Mouse (Mus musculus): Measurements from ENCODE around the gene Psmd3. TPM values are rescaled to one million over a fixed set of nuclear protein-coding genes. Genes with fewer than 3 reads are reported as not detected.
"Not testable (repeated sequence)": the region's sequence is repeated elsewhere in the genome, so short reads cannot be mapped to it uniquely, and the experiment has no call there.

The Psmd3 gene
- total RNA-seq, 2 experiments from 2014 or later = 131 to 145 TPM

GRCm38 (mm10) chr11:98686976-98687375 is 4.6 kb downstream of the Psmd3 start:
- DNase-seq = no peak
- intact Hi-C loops (cut with DNase I) = no loop called here

- DNase-seq = no peak
- intact Hi-C loops (cut with DNase I) = no loop called here
These were observed 5.7 kb downstream of the Psmd3 start for GRCm38 (mm10) chr11:98688009-98688408.

GRCm38 (mm10) chr11:98693201-98693600 is 10.8 kb downstream of the Psmd3 start:
- intact Hi-C loops (cut with DNase I) = no loop called here
- DNase-seq = no peak

GRCm38 (mm10) chr11:98693746-98694145 is 11.4 kb downstream of the Psmd3 start:
- intact Hi-C loops (cut with DNase I) = no loop called here
- no peak for DNase-seq

- no peak for DNase-seq
- intact Hi-C loops (cut with DNase I) = no loop called here
These were observed 11.9 kb downstream of the Psmd3 start for GRCm38 (mm10) chr11:98694301-98694700.

GRCm38 (mm10) chr11:98695408-98695807 is 13.1 kb downstream of the Psmd3 start:
- no peak for DNase-seq
- intact Hi-C loops (cut with DNase I) = no loop called here

- intact Hi-C loops (cut with DNase I) = no loop called here
- no peak for DNase-seq
These were observed 14.3 kb downstream of the Psmd3 start for GRCm38 (mm10) chr11:98696454-98697216.

- intact Hi-C loops (cut with DNase I) = no loop called here
- DNase-seq = no peak
These were observed 14.9 kb downstream of the Psmd3 start for GRCm38 (mm10) chr11:98697225-98697624.

GRCm38 (mm10) chr11:98698849-98699640 is 16.7 kb downstream of the Psmd3 start:
- intact Hi-C loops (cut with DNase I) = no loop called here
- DNase-seq = no peak

GRCm38 (mm10) chr11:98699911-98700310 is 17.6 kb downstream of the Psmd3 start:
- DNase-seq = peak; percentile 81
- intact Hi-C loops (cut with DNase I) = loop anchor here (5.0 kb wide), 1 partner anchor 87 kb away; no protein-coding TSS in a partner anchor

GRCm38 (mm10) chr11:98701213-98701670 is 18.9 kb downstream of the Psmd3 start, which contains the start of gene Csf3:
Csf3 (plus strand) TSS chr11:98701263.
- DNase-seq = no peak
- intact Hi-C loops (cut with DNase I) = loop anchor here (5.0 kb wide), 1 partner anchor 86 kb away; no protein-coding TSS in a partner anchor

- intact Hi-C loops (cut with DNase I) = loop anchor here (5.0 kb wide), 1 partner anchor 85 kb away; no protein-coding TSS in a partner anchor
- DNase-seq = no peak
These were observed 20.0 kb downstream of the Psmd3 start for GRCm38 (mm10) chr11:98702323-98702722.

- no peak for DNase-seq
- intact Hi-C loops (cut with DNase I) = no loop called here
These were observed 22.7 kb downstream of the Psmd3 start for GRCm38 (mm10) chr11:98705021-98705420.

- intact Hi-C loops (cut with DNase I) = no loop called here
- DNase-seq = peak; percentile 42
These were observed 25.3 kb downstream of the Psmd3 start for GRCm38 (mm10) chr11:98707401-98708281.

GRCm38 (mm10) chr11:98708282-98708956 is 26.1 kb downstream of the Psmd3 start:
- intact Hi-C loops (cut with DNase I) = no loop called here
- no peak for DNase-seq

GRCm38 (mm10) chr11:98709001-98709741 is 26.8 kb downstream of the Psmd3 start:
- intact Hi-C loops (cut with DNase I) = no loop called here
- DNase-seq = peak; percentile 32

- intact Hi-C loops (cut with DNase I) = no loop called here
- DNase-seq = peak; percentile 85
These were observed 28.2 kb downstream of the Psmd3 start for GRCm38 (mm10) chr11:98710416-98711045.

- DNase-seq = no peak
- intact Hi-C loops (cut with DNase I) = no loop called here
These were observed 28.7 kb downstream of the Psmd3 start for GRCm38 (mm10) chr11:98711046-98711434.

GRCm38 (mm10) chr11:98712009-98712408 is 29.7 kb downstream of the Psmd3 start:
- intact Hi-C loops (cut with DNase I) = not testable (repeated sequence)
- peak; percentile 61 for DNase-seq
